Mouse (Mus musculus): Measurements from ENCODE around the gene Csad.

DNA sequence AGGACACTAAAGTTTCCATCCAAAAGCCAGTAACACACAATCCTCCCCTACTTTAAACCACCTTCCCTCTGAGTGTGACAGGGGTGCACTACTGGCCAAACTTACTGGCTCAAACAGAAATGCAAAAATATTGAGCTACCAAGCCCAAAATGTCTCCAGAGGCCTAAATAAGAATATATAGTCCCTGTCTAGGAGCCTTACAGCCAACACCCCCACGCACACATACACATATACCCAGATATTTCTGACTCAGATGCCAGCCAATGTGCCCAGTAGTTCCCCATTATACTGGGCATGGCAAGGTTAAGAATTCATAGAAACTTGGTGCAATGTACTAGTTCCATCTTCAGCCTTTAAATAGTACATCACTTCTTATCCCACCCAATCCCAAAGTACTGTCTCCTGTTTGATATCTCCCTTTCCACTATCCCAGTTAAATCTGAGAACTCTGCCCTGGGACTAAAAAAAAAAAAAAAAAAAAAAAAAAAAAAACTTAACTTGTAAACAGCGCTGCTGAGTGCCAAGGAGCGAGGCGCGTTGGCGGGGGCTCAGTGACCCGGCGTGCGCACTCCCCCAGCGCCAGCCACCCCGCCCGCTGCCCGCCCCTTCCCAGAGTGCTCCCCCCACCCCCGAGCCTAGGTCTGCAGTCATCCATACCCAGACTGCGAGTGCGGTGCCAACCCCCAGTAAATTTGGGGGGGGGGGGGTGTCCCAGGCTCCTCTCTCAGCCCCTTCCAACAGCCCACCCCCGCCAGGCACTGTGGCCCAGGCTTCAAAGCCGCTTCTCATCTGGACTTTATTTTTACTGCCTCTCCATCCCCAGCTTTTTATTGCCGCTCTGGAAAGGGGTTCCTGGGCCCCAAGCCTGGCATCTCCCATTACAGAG lies 40.0 kb upstream of the Csad start:
- no peak for TF ChIP-seq CTCF (IDR thresholded peaks at IDR 0.05; ENCODE audit: extremely low read depth, insufficient read depth, insufficient read length, insufficient replicate concordance)
- no peak for TF ChIP-seq POLR2A (IDR thresholded peaks at IDR 0.05; ENCODE audit: low read depth, low read length)

Measured in spleen, adult 2 months (tissue).